Mouse (Mus musculus) stomach, postnatal 0 days (tissue): Measurements from ENCODE around the gene Ascl5.

Source experiments
- CTCF ChIP-seq: IDR thresholded peaks from 2 replicates; pipeline ENCODE4 v1.5.1; 2016; ENCODE audit warnings: antibody characterized with exemption, low read depth, mild to moderate bottlenecking, moderate library complexity
- EP300 ChIP-seq: optimal IDR thresholded peaks from 2 replicates; pipeline ENCODE3; 2016; ENCODE audit warnings: antibody characterized with exemption

GRCm38 (mm10) chr1:136051465-136051864, 861 bp downstream of the Ascl5 start:
- TF ChIP-seq CTCF = peak; percentile 93
- no peak for TF ChIP-seq EP300
